Mouse (Mus musculus) ES-Bruce4 (cell line): ENCODE data around the gene Thada. TPM values are rescaled to one million over a fixed set of nuclear protein-coding genes. Genes with fewer than 3 reads are reported as not detected.

Source experiments
- H3K27ac ChIP-seq: 2 replicates; pipeline ENCODE4 v1.5.1; 2012; ENCODE audit warnings: low read length, inconsistent platforms; ENCODE audit not compliant: insufficient read depth
- H3K27me3 ChIP-seq: 2 replicates; pipeline ENCODE4 v1.6.1; 2012; ENCODE audit warnings: mild to moderate bottlenecking, low read length, inconsistent platforms; ENCODE audit not compliant: control insufficient read depth, poor library complexity, insufficient read depth, severe bottlenecking
- H3K36me3 ChIP-seq: 2 replicates; pipeline ENCODE4 v1.6.1; 2012; ENCODE audit warnings: inconsistent platforms, mild to moderate bottlenecking, low read length, moderate library complexity; ENCODE audit not compliant: control insufficient read depth, poor library complexity, insufficient read depth, severe bottlenecking
- H3K4me1 ChIP-seq: one replicate; pipeline ENCODE4 v1.8.1; 2011; ENCODE audit warnings: low read length; ENCODE audit not compliant: control insufficient read depth, insufficient read depth
- H3K4me3 ChIP-seq: 2 replicates; pipeline ENCODE4 v1.5.1; 2011; ENCODE audit warnings: low read depth, mild to moderate bottlenecking, low read length
- H3K9ac ChIP-seq: 2 replicates; pipeline ENCODE4 v1.6.1; 2012; ENCODE audit warnings: low read depth, mild to moderate bottlenecking, inconsistent platforms; ENCODE audit not compliant: poor library complexity, severe bottlenecking
- H3K9me3 ChIP-seq: replicated peaks from 2 replicates; pipeline ENCODE4 v1.6.1; 2012; ENCODE audit warnings: mild to moderate bottlenecking, low read length, inconsistent platforms; ENCODE audit not compliant: control insufficient read depth, poor library complexity, insufficient read depth, severe bottlenecking
- CTCF ChIP-seq: IDR thresholded peaks from one replicate; pipeline ENCODE4 v1.8.1; 2011; ENCODE audit warnings: low read depth, low read length
- EP300 ChIP-seq: IDR thresholded peaks from 2 replicates; pipeline ENCODE4 v1.6.1; 2011; ENCODE audit warnings: low read depth, low read length; ENCODE audit not compliant: insufficient read depth
- POLR2A ChIP-seq: IDR thresholded peaks from one replicate; pipeline ENCODE4 v1.8.1; 2011; ENCODE audit warnings: low read length; ENCODE audit not compliant: insufficient read depth
- polyA plus RNA-seq: library from polyadenylated mRNA; stranded (reverse); fragments of >200 nt; gene quantifications from 2 replicates; pipeline ENCODE4 v1.2.4, GENCODE M21; 2011; ENCODE audit warnings: low read depth; ENCODE audit not compliant: missing spikeins, insufficient read depth, insufficient read length

Thada gene
- polyA plus RNA-seq, result 38.0 and 51.2 TPM in 2 replicates

- H3K27ac ChIP-seq, result peak within 1 kb of the TSS; percentile 6; the same call in 1 of the 2 replicates
Observed at GRCm38 (mm10) chr17:84465753-84466608, at the start of gene Thada. TSS of gene Thada (minus strand) at chr17:84466205.

DNA sequence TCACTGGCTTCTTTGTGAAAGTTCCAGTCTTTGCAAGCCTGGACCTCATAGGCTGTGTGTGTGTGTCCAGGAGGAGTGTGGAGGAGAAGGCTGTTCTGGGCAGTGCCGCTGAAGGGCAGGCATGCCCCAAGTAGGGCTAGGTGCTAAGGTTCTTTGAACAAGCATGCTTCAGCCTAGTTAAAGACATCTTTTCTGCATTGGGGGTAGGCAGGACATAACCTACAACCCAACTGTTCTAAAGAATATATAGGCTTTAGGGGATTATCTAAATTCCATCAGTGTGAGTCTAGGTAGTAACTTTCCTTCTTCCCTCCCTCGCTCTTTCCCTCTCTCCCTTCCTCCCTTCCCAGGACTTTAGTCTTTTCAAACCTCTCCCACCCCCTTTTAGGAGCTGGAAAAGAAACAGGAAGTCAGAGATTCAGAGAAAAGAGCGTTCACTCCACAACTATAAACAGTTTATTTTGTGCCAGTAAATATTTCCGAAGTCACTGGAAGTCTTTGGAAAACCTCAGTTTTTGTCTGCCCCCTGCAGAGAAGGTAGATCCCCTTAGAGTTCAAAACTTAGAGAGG, 46.6 kb upstream of the Thada start:
- Histone ChIP-seq H3K9ac (peak overlapping the region; percentile 94), H3K4me3 (peak overlapping the region; percentile 72), H3K27me3 (no peaks in the 10 kb centered on the region), H3K27ac (no peak overlapping the region), H3K4me1 (no peaks in the 10 kb centered on the region), H3K36me3 (no peaks in the 10 kb centered on the region), H3K9me3 (no peaks in the 10 kb centered on the region)
- no peak for TF ChIP-seq POLR2A
- TF ChIP-seq EP300, result no peak
- no peak for TF ChIP-seq CTCF

More at GRCm38 (mm10) chr17:84465753-84466608, at the start of gene Thada:
- peak within 1 kb of the TSS; percentile 96 for H3K4me3 ChIP-seq
- H3K27me3 ChIP-seq, result no peaks in the 10 kb centered on the region
- H3K9ac ChIP-seq, result peak within 1 kb of the TSS; percentile 70
- H3K4me1 ChIP-seq, result no peaks in the 10 kb centered on the region
- peak; percentile 78 for TF ChIP-seq POLR2A
- no peak for TF ChIP-seq EP300
- peaks cover 3% of the 10 kb centered on the region; the same call in 1 of the 2 replicates for H3K36me3 ChIP-seq
- no peaks in the 10 kb centered on the region for H3K9me3 ChIP-seq

GRCm38 (mm10) chr17:84511682-84512515, 45.9 kb upstream of the Thada start, which contains the start of gene Plekhh2:
TSS of gene Plekhh2 (plus strand) at chr17:84511895.
- Histone ChIP-seq H3K27ac (no peak within 1 kb of the TSS), H3K9me3 (no peaks in the 10 kb centered on the region), H3K36me3 (no peaks in the 10 kb centered on the region), H3K27me3 (no peaks in the 10 kb centered on the region), H3K4me3 (peak within 1 kb of the TSS; percentile 72), H3K4me1 (no peaks in the 10 kb centered on the region), H3K9ac (peak within 1 kb of the TSS; percentile 94)
- peak; percentile 35 for TF ChIP-seq POLR2A
- no peak for TF ChIP-seq EP300
- no peak for TF ChIP-seq CTCF

DNA sequence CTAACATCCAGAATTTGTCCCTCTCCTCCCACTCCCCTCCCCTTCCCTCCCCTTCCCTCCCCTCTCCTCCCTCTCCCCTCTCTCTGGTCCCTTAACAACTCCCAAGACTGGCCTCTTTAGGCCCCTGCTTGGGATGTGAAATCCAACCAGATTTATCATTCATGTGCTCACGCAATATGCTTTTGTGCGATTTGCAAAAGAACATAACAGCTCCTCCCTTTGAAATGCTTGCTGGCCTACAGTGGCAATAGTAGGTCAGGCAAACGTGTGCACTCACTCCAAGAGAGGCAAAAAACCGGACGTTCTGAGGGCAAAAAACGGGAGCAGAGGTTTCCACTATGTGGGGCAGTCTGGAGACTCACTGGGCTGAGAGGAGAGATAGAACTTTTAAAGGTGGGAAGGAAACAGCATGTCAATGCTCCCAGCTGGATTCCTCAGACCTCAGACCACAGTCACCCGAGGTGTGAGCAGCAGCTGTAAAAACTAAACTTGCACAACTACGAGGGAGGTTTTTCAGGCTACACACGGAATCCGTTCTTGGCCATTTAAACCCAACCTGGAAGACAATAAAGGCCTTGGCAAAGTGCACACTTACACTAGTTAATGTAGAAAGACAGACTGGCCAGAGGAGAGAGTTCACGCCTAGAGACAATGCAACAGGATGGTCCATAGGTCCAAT, 45.1 kb upstream of the Thada start:
- no peak for TF ChIP-seq CTCF
- no peak for TF ChIP-seq POLR2A
- TF ChIP-seq EP300, result no peak

GRCm38 (mm10) chr17:84510355-84510754, 44.4 kb upstream of the Thada start:
- no peaks in the 10 kb centered on the region for H3K9me3 ChIP-seq
- H3K27me3 ChIP-seq, result no peaks in the 10 kb centered on the region
- no peaks in the 10 kb centered on the region for H3K36me3 ChIP-seq
- H3K4me3 ChIP-seq, result no peak overlapping the region
- no peak overlapping the region for H3K9ac ChIP-seq
- TF ChIP-seq CTCF (no peak), EP300 (no peak), POLR2A (no peak)
- H3K27ac ChIP-seq, result no peak overlapping the region
- H3K4me1 ChIP-seq, result no peaks in the 10 kb centered on the region

More for the DNA sequence above, 45.1 kb upstream of the Thada start:
- Histone ChIP-seq H3K36me3 (no peaks in the 10 kb centered on the region), H3K4me1 (no peaks in the 10 kb centered on the region), H3K27ac (no peak overlapping the region), H3K27me3 (no peaks in the 10 kb centered on the region), H3K4me3 (peak overlapping the region; percentile 56), H3K9ac (0 out of 2 replicates have a peak overlapping the region, but pooled peaks have one; percentile 94), H3K9me3 (no peaks in the 10 kb centered on the region)
